Mouse (Mus musculus) ES-E14 (cell line): ENCODE results near the gene Oser1. TPM values are rescaled to one million over a fixed set of nuclear protein-coding genes. Genes with fewer than 3 reads are reported as not detected.

Experiments
- DNase-seq: peaks from one replicate; pipeline ENCODE4 v3.0.0-alpha.2; 2013; ENCODE audit warnings: low read depth, low spot score
- H3K27ac ChIP-seq: 2 replicates; pipeline ENCODE4 v1.5.1; 2012; ENCODE audit warnings: low read depth, mild to moderate bottlenecking, low read length, moderate library complexity, mixed read lengths; ENCODE audit not compliant: poor library complexity, insufficient read depth, severe bottlenecking
- H3K36me3 ChIP-seq: 2 replicates; pipeline ENCODE4 v1.6.1; 2012; ENCODE audit warnings: mild to moderate bottlenecking, low read length, moderate library complexity, mixed read lengths; ENCODE audit not compliant: control insufficient read depth, poor library complexity, insufficient read depth, severe bottlenecking
- H3K4me1 ChIP-seq, 2 experiments: fragments of 150-350 bp in 1 of 2; sonication (generic) in 1 of 2; 2 replicates each; pipeline ENCODE4 v1.6.1; 2012; ENCODE audit warnings: low read length in 2 of 2, mild to moderate bottlenecking in 1 of 2, mixed read lengths in 1 of 2; ENCODE audit not compliant: control insufficient read depth in 2 of 2, insufficient read depth in 2 of 2, poor library complexity in 1 of 2
- H3K4me3 ChIP-seq, 2 experiments: fragments of 150-350 bp in 1 of 2; sonication (generic) in 1 of 2; 2 replicates each; pipeline ENCODE4 v1.5.1; 2012; ENCODE audit warnings: low read length in 2 of 2, low read depth in 1 of 2, mild to moderate bottlenecking in 1 of 2, mixed read lengths in 1 of 2; ENCODE audit not compliant: insufficient read depth in 1 of 2, poor library complexity in 1 of 2, severe bottlenecking in 1 of 2
- H3K9ac ChIP-seq: 2 replicates; pipeline ENCODE4 v1.6.1; 2012; ENCODE audit warnings: low read depth, mild to moderate bottlenecking, low read length, mixed read lengths; ENCODE audit not compliant: poor library complexity, insufficient read depth, severe bottlenecking
- H3K9me3 ChIP-seq: fragments of 150-350 bp; sonication (generic); 2 replicates; pipeline ENCODE4 v1.6.1; 2012; ENCODE audit warnings: low read depth, mild to moderate bottlenecking, low read length; ENCODE audit not compliant: control insufficient read depth, insufficient read depth
- CHD2 ChIP-seq: IDR thresholded peaks from 2 replicates; pipeline ENCODE4 v1.6.1; 2014; ENCODE audit warnings: mild to moderate bottlenecking, low read depth, low read length, inconsistent platforms
- HCFC1 ChIP-seq: IDR thresholded peaks from 2 replicates; pipeline ENCODE4 v1.6.1; 2012; ENCODE audit warnings: low read length, inconsistent platforms, borderline replicate concordance; ENCODE audit not compliant: insufficient read depth
- MAFK ChIP-seq: IDR thresholded peaks from 2 replicates; pipeline ENCODE4 v1.6.1; 2014; ENCODE audit warnings: mild to moderate bottlenecking, low read depth, low read length, inconsistent platforms; ENCODE audit not compliant: insufficient read depth
- ZC3H11A ChIP-seq: IDR thresholded peaks from 2 replicates; pipeline ENCODE4 v1.6.1; 2012; ENCODE audit warnings: low read depth, mild to moderate bottlenecking, inconsistent platforms, low read length, borderline replicate concordance
- ZNF384 ChIP-seq: IDR thresholded peaks from 2 replicates; pipeline ENCODE4 v1.6.1; 2012; ENCODE audit warnings: low read depth, low read length, inconsistent platforms
- in situ Hi-C, 2 experiments: fragments of 600-800 bp; cut with MboI; formaldehyde crosslinking; loops; one replicate each; pipeline ENCODE4 v1.15.1; 2025; ENCODE audit warnings: low sequenced_read_pairs in 2 of 2, inconsistent platforms in 1 of 2; ENCODE audit not compliant: unreplicated experiment in 2 of 2
- total RNA-seq: library from RNA; depleted of rRNA; stranded (reverse); fragments of 300-350 nt; gene quantifications from 2 replicates; pipeline ENCODE4 v1.2.3, GENCODE M21; 2012

The Oser1 gene
- total RNA-seq, 1 experiment: 42.0 TPM

GRCm38 (mm10) chr2:163379366-163379765 is 45.1 kb downstream of the Oser1 start:
- TF ChIP-seq CHD2: no peak
- TF ChIP-seq HCFC1: no peak
- no peak for TF ChIP-seq ZC3H11A
- TF ChIP-seq MAFK: no peak
- TF ChIP-seq ZNF384: no peak
- Histone ChIP-seq H3K4me1 (peaks cover 0 to 7% of the 10 kb centered on the region in 2 experiments; a peak in 1 of 4 replicates), H3K4me3 (no peak overlapping the region), H3K36me3 (no peaks in the 10 kb centered on the region), H3K9ac (no peak overlapping the region), H3K9me3 (no peaks in the 10 kb centered on the region), H3K27ac (no peak overlapping the region)
- in situ Hi-C loops: no loop called here
- no peak for DNase-seq

DNA sequence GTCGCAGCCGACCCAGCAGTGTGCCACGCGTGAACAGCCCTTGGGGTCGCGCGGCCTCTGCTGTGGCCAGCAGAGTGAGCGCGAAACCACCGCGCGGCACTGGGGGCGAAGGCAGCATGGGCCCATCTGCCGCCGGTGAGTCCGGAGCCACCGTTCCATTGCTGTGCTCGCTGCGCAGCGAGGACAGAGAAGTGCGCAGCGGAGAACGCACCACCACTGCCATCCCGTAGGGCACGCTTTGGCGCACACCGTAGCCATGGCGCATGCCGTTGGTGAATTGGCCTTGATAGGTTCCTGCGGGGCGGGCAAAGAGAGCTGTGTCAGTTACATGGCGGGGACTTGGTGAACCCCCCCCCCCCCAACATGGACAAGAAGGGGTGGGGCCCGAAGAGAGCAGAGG is 48.4 kb downstream of the Oser1 start:
- Histone ChIP-seq H3K4me1 (peaks cover 0 to 5% of the 10 kb centered on the region in 2 experiments; a peak in 1 of 4 replicates), H3K27ac (no peak overlapping the region), H3K36me3 (no peaks in the 10 kb centered on the region), H3K9ac (peak overlapping the region; percentile 58; the same call in 1 of the 2 replicates), H3K4me3 (peak overlapping the region; percentile 60 to 65), H3K9me3 (no peaks in the 10 kb centered on the region)
- no peak for DNase-seq
- TF ChIP-seq CHD2: no peak
- TF ChIP-seq HCFC1: no peak
- in situ Hi-C loops: no loop called here

GRCm38 (mm10) chr2:163375468-163375867 is 49.0 kb downstream of the Oser1 start:
- Histone ChIP-seq H3K9ac (peak overlapping the region; percentile 58), H3K36me3 (no peaks in the 10 kb centered on the region), H3K27ac (no peak overlapping the region), H3K4me3 (peak overlapping the region; percentile 60 to 65), H3K4me1 (peaks cover 0 to 5% of the 10 kb centered on the region in 2 experiments; a peak in 1 of 4 replicates), H3K9me3 (no peaks in the 10 kb centered on the region)
- no peak for TF ChIP-seq MAFK
- no peak for TF ChIP-seq CHD2
- TF ChIP-seq HCFC1: no peak
- TF ChIP-seq ZNF384: no peak
- no peak for TF ChIP-seq ZC3H11A
- in situ Hi-C loops: no loop called here
- no peak for DNase-seq

DNA sequence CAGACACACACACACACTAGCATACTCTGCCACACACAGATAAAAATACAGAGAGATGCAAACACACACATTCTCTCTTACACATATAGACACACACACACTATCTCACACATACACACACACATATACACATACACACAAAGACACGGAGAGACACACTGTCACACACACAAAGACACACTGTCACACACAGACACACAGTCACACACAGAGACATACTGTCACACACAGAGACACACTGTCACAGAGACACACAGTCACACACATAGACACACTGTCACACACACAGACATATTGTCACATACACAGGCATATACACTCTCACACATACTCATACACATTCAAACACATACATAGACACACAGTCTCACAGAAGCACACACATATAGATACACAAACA is 51.9 kb downstream of the Oser1 start:
- H3K9me3 ChIP-seq: no peaks in the 10 kb centered on the region
- H3K9ac ChIP-seq: no peak overlapping the region
- no peaks in the 10 kb centered on the region for H3K36me3 ChIP-seq
- no peak for DNase-seq
- H3K27ac ChIP-seq: no peak overlapping the region
- no peak for TF ChIP-seq CHD2
- no peak for TF ChIP-seq MAFK
- TF ChIP-seq ZC3H11A: no peak
- no peak for TF ChIP-seq ZNF384
- no peak for TF ChIP-seq HCFC1
- H3K4me1 ChIP-seq: peaks cover 0 to 5% of the 10 kb centered on the region in 2 experiments; a peak in 1 of 4 replicates
- in situ Hi-C loops: no loop called here
- H3K4me3 ChIP-seq: no peak overlapping the region

GRCm38 (mm10) chr2:163370175-163370574 is 54.3 kb downstream of the Oser1 start:
- no peak for DNase-seq
- Histone ChIP-seq H3K36me3 (no peaks in the 10 kb centered on the region), H3K9ac (no peak overlapping the region)

More at GRCm38 (mm10) chr2:163370175-163370574, 54.3 kb downstream of the Oser1 start:
- Histone ChIP-seq H3K4me1 (0 out of 4 replicates have a peak, but pooled peaks cover 0 to 2% of the 10 kb centered on the region in 2 experiments), H3K4me3 (no peak overlapping the region), H3K9me3 (no peaks in the 10 kb centered on the region), H3K27ac (no peak overlapping the region)
- in situ Hi-C loops: no loop called here
- TF ChIP-seq CHD2 (no peak), MAFK (no peak), HCFC1 (no peak), ZC3H11A (no peak), ZNF384 (no peak)
